Mouse (Mus musculus): ENCODE measurements around the gene Fcgrt. TPM values are rescaled to one million over a fixed set of nuclear protein-coding genes. Genes with fewer than 3 reads are reported as not detected.

Gene Fcgrt
- polyA plus RNA-seq, 1 experiment from 2014 or later: 21.8 TPM

- Histone ChIP-seq H3K4me1 (ENCODE audit: control insufficient read depth, insufficient read depth, low read length) (no peaks in the 10 kb centered on the region), H3K27me3 (ENCODE audit: control insufficient read depth, insufficient read depth, low read length) (no peaks in the 10 kb centered on the region), H3K4me2 (ENCODE audit: low read length) (no peak overlapping the region), H3K27ac (replicated peaks; ENCODE audit: low read depth, low read length) (no peak overlapping the region), H3K4me3 (replicated peaks; ENCODE audit: low read depth, low read length) (no peak overlapping the region), H3K36me3 (ENCODE audit: control insufficient read depth, insufficient read depth, low read length) (peaks cover 27% of the 10 kb centered on the region), H3K9me3 (ENCODE audit: control insufficient read depth, low read length) (no peaks in the 10 kb centered on the region), H3K9ac (replicated peaks; ENCODE audit: low read length) (no peak overlapping the region)
- no peak for ATAC-seq (ENCODE audit: low FRiP score, low TSS enrichment)
- 83% methylated on average over 13 of the region's 13 CpGs for WGBS
- no peak for DNase-seq
These were observed 40.9 kb upstream of the Fcgrt start for GRCm38 (mm10) chr7:45144368-45145174.

- 89% methylated on average over 5 of the region's 5 CpGs for WGBS
- H3K4me3 ChIP-seq (replicated peaks; ENCODE audit: low read depth, low read length): no peak overlapping the region
- no peak overlapping the region for H3K9ac ChIP-seq (replicated peaks; ENCODE audit: low read length)
- no peaks in the 10 kb centered on the region for H3K27me3 ChIP-seq (ENCODE audit: control insufficient read depth, insufficient read depth, low read length)
- ATAC-seq (ENCODE audit: low FRiP score, low TSS enrichment): no peak
- H3K4me1 ChIP-seq (ENCODE audit: control insufficient read depth, insufficient read depth, low read length): no peaks in the 10 kb centered on the region
- H3K36me3 ChIP-seq (ENCODE audit: control insufficient read depth, insufficient read depth, low read length): peaks cover 27% of the 10 kb centered on the region
- no peak overlapping the region for H3K4me2 ChIP-seq (ENCODE audit: low read length)
- DNase-seq: no peak
- H3K27ac ChIP-seq (replicated peaks; ENCODE audit: low read depth, low read length): no peak overlapping the region
- no peaks in the 10 kb centered on the region for H3K9me3 ChIP-seq (ENCODE audit: control insufficient read depth, low read length)
These were observed 38.3 kb upstream of the Fcgrt start for GRCm38 (mm10) chr7:45141914-45142313.

- Histone ChIP-seq H3K4me2 (ENCODE audit: low read length) (no peak overlapping the region), H3K36me3 (ENCODE audit: control insufficient read depth, insufficient read depth, low read length) (peaks cover 25% of the 10 kb centered on the region), H3K4me3 (replicated peaks; ENCODE audit: low read depth, low read length) (no peak overlapping the region), H3K4me1 (ENCODE audit: control insufficient read depth, insufficient read depth, low read length) (no peaks in the 10 kb centered on the region), H3K27me3 (ENCODE audit: control insufficient read depth, insufficient read depth, low read length) (no peaks in the 10 kb centered on the region), H3K9ac (replicated peaks; ENCODE audit: low read length) (no peak overlapping the region), H3K27ac (replicated peaks; ENCODE audit: low read depth, low read length) (no peak overlapping the region), H3K9me3 (ENCODE audit: control insufficient read depth, low read length) (no peaks in the 10 kb centered on the region)
- WGBS: 95% methylated on average over 3 of the region's 3 CpGs
- no peak for ATAC-seq (ENCODE audit: low FRiP score, low TSS enrichment)
- no peak for DNase-seq
These were observed 37.7 kb upstream of the Fcgrt start for GRCm38 (mm10) chr7:45141319-45141718.

GRCm38 (mm10) chr7:45139904-45140723 is 36.5 kb upstream of the Fcgrt start:
- Histone ChIP-seq H3K4me1 (ENCODE audit: control insufficient read depth, insufficient read depth, low read length) (no peaks in the 10 kb centered on the region), H3K9me3 (ENCODE audit: control insufficient read depth, low read length) (no peaks in the 10 kb centered on the region), H3K4me3 (replicated peaks; ENCODE audit: low read depth, low read length) (no peak overlapping the region), H3K27ac (replicated peaks; ENCODE audit: low read depth, low read length) (no peak overlapping the region), H3K4me2 (ENCODE audit: low read length) (no peak overlapping the region), H3K27me3 (ENCODE audit: control insufficient read depth, insufficient read depth, low read length) (peaks cover 8% of the 10 kb centered on the region; the same call in 1 of the 2 replicates), H3K9ac (replicated peaks; ENCODE audit: low read length) (no peak overlapping the region), H3K36me3 (ENCODE audit: control insufficient read depth, insufficient read depth, low read length) (peaks cover 14% of the 10 kb centered on the region; the same call in 1 of the 2 replicates)
- no peak for DNase-seq
- WGBS: 80% methylated on average over 8 of the region's 8 CpGs
- no peak for ATAC-seq (ENCODE audit: low FRiP score, low TSS enrichment)

- no peak overlapping the region for H3K27ac ChIP-seq (replicated peaks; ENCODE audit: low read depth, low read length)
- 75% methylated on average over 1 of the region's 1 CpGs for WGBS
- H3K9ac ChIP-seq (replicated peaks; ENCODE audit: low read length): no peak overlapping the region
- no peak for DNase-seq
- H3K36me3 ChIP-seq (ENCODE audit: control insufficient read depth, insufficient read depth, low read length): peaks cover 2% of the 10 kb centered on the region; the same call in 1 of the 2 replicates
- no peak overlapping the region for H3K4me2 ChIP-seq (ENCODE audit: low read length)
- H3K27me3 ChIP-seq (ENCODE audit: control insufficient read depth, insufficient read depth, low read length): peaks cover 16% of the 10 kb centered on the region; the same call in 1 of the 2 replicates
- no peaks in the 10 kb centered on the region for H3K4me1 ChIP-seq (ENCODE audit: control insufficient read depth, insufficient read depth, low read length)
- no peak overlapping the region for H3K4me3 ChIP-seq (replicated peaks; ENCODE audit: low read depth, low read length)
- ATAC-seq (ENCODE audit: low FRiP score, low TSS enrichment): no peak
- no peaks in the 10 kb centered on the region for H3K9me3 ChIP-seq (ENCODE audit: control insufficient read depth, low read length)
These were observed 34.8 kb upstream of the Fcgrt start for GRCm38 (mm10) chr7:45138403-45138802.

- H3K27me3 ChIP-seq (ENCODE audit: control insufficient read depth, insufficient read depth, low read length): peaks cover 16% of the 10 kb centered on the region; the same call in 1 of the 2 replicates
- WGBS: 84% methylated on average over 12 of the region's 12 CpGs
- no peak for DNase-seq
- no peak for ATAC-seq (ENCODE audit: low FRiP score, low TSS enrichment)
- no peaks in the 10 kb centered on the region for H3K4me1 ChIP-seq (ENCODE audit: control insufficient read depth, insufficient read depth, low read length)
- no peaks in the 10 kb centered on the region for H3K9me3 ChIP-seq (ENCODE audit: control insufficient read depth, low read length)
- H3K36me3 ChIP-seq (ENCODE audit: control insufficient read depth, insufficient read depth, low read length): no peaks in the 10 kb centered on the region
- no peak overlapping the region for H3K4me2 ChIP-seq (ENCODE audit: low read length)
- no peak overlapping the region for H3K27ac ChIP-seq (replicated peaks; ENCODE audit: low read depth, low read length)
- H3K9ac ChIP-seq (replicated peaks; ENCODE audit: low read length): no peak overlapping the region
- H3K4me3 ChIP-seq (replicated peaks; ENCODE audit: low read depth, low read length): no peak overlapping the region
These were observed 33.7 kb upstream of the Fcgrt start for GRCm38 (mm10) chr7:45137171-45138006.

GRCm38 (mm10) chr7:45135993-45136567 is 32.4 kb upstream of the Fcgrt start, which contains the start of the genes Gm45713 and Flt3l:
Gene Gm45713 (minus strand): TSS chr7:45136231.
Gene Flt3l (minus strand): TSS chr7:45136432.
- WGBS: 6% methylated on average over 29 of the region's 29 CpGs
- Histone ChIP-seq H3K9me3 (ENCODE audit: control insufficient read depth, low read length) (no peaks in the 10 kb centered on the region), H3K27ac (replicated peaks; ENCODE audit: low read depth, low read length) (no peak within 1 kb of the TSS), H3K27me3 (ENCODE audit: control insufficient read depth, insufficient read depth, low read length) (peaks cover 16% of the 10 kb centered on the region; the same call in 1 of the 2 replicates), H3K4me1 (ENCODE audit: control insufficient read depth, insufficient read depth, low read length) (no peaks in the 10 kb centered on the region), H3K4me2 (ENCODE audit: low read length) (peak within 1 kb of the TSS; percentile 59), H3K9ac (replicated peaks; ENCODE audit: low read length) (peak within 1 kb of the TSS; percentile 40), H3K36me3 (ENCODE audit: control insufficient read depth, insufficient read depth, low read length) (no peaks in the 10 kb centered on the region), H3K4me3 (replicated peaks; ENCODE audit: low read depth, low read length) (peak within 1 kb of the TSS; percentile 36)
- DNase-seq (peak; percentile 90), ATAC-seq (ENCODE audit: low FRiP score, low TSS enrichment) (peak; percentile 80)

GRCm38 (mm10) chr7:45135370-45135769 is 31.7 kb upstream of the Fcgrt start:
- peaks cover 16% of the 10 kb centered on the region; the same call in 1 of the 2 replicates for H3K27me3 ChIP-seq (ENCODE audit: control insufficient read depth, insufficient read depth, low read length)
- no peak overlapping the region for H3K9ac ChIP-seq (replicated peaks; ENCODE audit: low read length)
- no peaks in the 10 kb centered on the region for H3K4me1 ChIP-seq (ENCODE audit: control insufficient read depth, insufficient read depth, low read length)
- H3K9me3 ChIP-seq (ENCODE audit: control insufficient read depth, low read length): no peaks in the 10 kb centered on the region
- DNase-seq (no peak), ATAC-seq (ENCODE audit: low FRiP score, low TSS enrichment) (no peak)
- H3K4me3 ChIP-seq (replicated peaks; ENCODE audit: low read depth, low read length): peak overlapping the region; percentile 36; the same call in 1 of the 2 replicates
- peak overlapping the region; percentile 59; the same call in 1 of the 2 replicates for H3K4me2 ChIP-seq (ENCODE audit: low read length)
- H3K27ac ChIP-seq (replicated peaks; ENCODE audit: low read depth, low read length): no peak overlapping the region
- 87% methylated on average over 3 of the region's 3 CpGs for WGBS
- no peaks in the 10 kb centered on the region for H3K36me3 ChIP-seq (ENCODE audit: control insufficient read depth, insufficient read depth, low read length)
